Mouse (Mus musculus) gastrocnemius, adult 2 months (tissue): Measurements from ENCODE around the gene Rnf19b. TPM values are rescaled to one million over a fixed set of nuclear protein-coding genes. Genes with fewer than 3 reads are reported as not detected.

Source experiments
- DNase-seq: peaks from one replicate; pipeline ENCODE4 v3.0.0; 2022
- H3K27ac ChIP-seq: fragments of 200-600 bp; 2 replicates; pipeline ENCODE4 v1.8.1; 2022; ENCODE audit warnings: mild to moderate bottlenecking
- H3K4me3 ChIP-seq: fragments of 200-600 bp; 2 replicates; pipeline ENCODE4 v1.8.1; 2022; ENCODE audit warnings: mild to moderate bottlenecking, moderate library complexity
- CTCF ChIP-seq: fragments of 200-600 bp; IDR thresholded peaks from 2 replicates; pipeline ENCODE4 v1.8.1; 2022; ENCODE audit warnings: antibody characterized with exemption, mild to moderate bottlenecking, moderate library complexity
- intact Hi-C: fragments of 180-260 bp; cut with DNase I; formaldehyde crosslinking; loops from one replicate; pipeline ENCODE4 v1.15.1; 2025
- total RNA-seq, 2 experiments: library from RNA; stranded (reverse); gene quantifications; 2 replicates each; pipeline ENCODE4 v1.2.3; 2021

The Rnf19b gene
- total RNA-seq, 2 experiments from 2014 or later: 22.0 to 24.0 TPM

GRCm38 (mm10) chr4:129087850-129088249 is 29.8 kb downstream of the Rnf19b start:
- intact Hi-C loops: no loop called here
- Histone ChIP-seq H3K4me3 (no peak overlapping the region), H3K27ac (no peak overlapping the region)
- TF ChIP-seq CTCF: no peak
- no peak for DNase-seq

- no peak for TF ChIP-seq CTCF
- no peak overlapping the region for H3K27ac ChIP-seq
- intact Hi-C loops: no loop called here
- no peak overlapping the region for H3K4me3 ChIP-seq
- DNase-seq: no peak
These were observed 37.2 kb downstream of the Rnf19b start for GRCm38 (mm10) chr4:129095276-129095675.

GRCm38 (mm10) chr4:129097006-129097405 is 38.9 kb downstream of the Rnf19b start:
- Histone ChIP-seq H3K4me3 (no peak overlapping the region), H3K27ac (no peak overlapping the region)
- intact Hi-C loops: no loop called here
- DNase-seq: no peak
- TF ChIP-seq CTCF: no peak

GRCm38 (mm10) chr4:129102133-129102829 is 44.2 kb downstream of the Rnf19b start:
- no peak for TF ChIP-seq CTCF
- no peak for DNase-seq
- no peak overlapping the region for H3K27ac ChIP-seq
- intact Hi-C loops: no loop called here
- H3K4me3 ChIP-seq: no peak overlapping the region

GRCm38 (mm10) chr4:129105356-129105755 is 47.3 kb downstream of the Rnf19b start, which contains the start of gene Tmem54:
Gene Tmem54 (plus strand): TSS chr4:129105548.
- no peak for DNase-seq
- TF ChIP-seq CTCF: no peak
- H3K4me3 ChIP-seq: peak within 1 kb of the TSS; percentile 26; the same call in 1 of the 2 replicates
- H3K27ac ChIP-seq: no peak within 1 kb of the TSS
- intact Hi-C loops: no loop called here

- Histone ChIP-seq H3K4me3 (no peak overlapping the region), H3K27ac (no peak overlapping the region)
- intact Hi-C loops: no loop called here
- no peak for DNase-seq
- TF ChIP-seq CTCF: no peak
These were observed 48.0 kb downstream of the Rnf19b start for GRCm38 (mm10) chr4:129106073-129106472.

GRCm38 (mm10) chr4:129107348-129107899 is 49.4 kb downstream of the Rnf19b start:
- H3K27ac ChIP-seq: no peak overlapping the region
- DNase-seq: no peak
- no peak overlapping the region for H3K4me3 ChIP-seq
- no peak for TF ChIP-seq CTCF
- intact Hi-C loops: no loop called here

- Histone ChIP-seq H3K4me3 (no peak overlapping the region), H3K27ac (no peak overlapping the region)
- DNase-seq: no peak
- intact Hi-C loops: no loop called here
- no peak for TF ChIP-seq CTCF
These were observed 50.6 kb downstream of the Rnf19b start for GRCm38 (mm10) chr4:129108624-129109023.

GRCm38 (mm10) chr4:129110804-129111203 is 52.7 kb downstream of the Rnf19b start:
- Histone ChIP-seq H3K4me3 (no peak overlapping the region), H3K27ac (no peak overlapping the region)
- DNase-seq: no peak
- intact Hi-C loops: no loop called here
- TF ChIP-seq CTCF: no peak

- H3K27ac ChIP-seq: no peak overlapping the region
These were observed 53.3 kb downstream of the Rnf19b start for GRCm38 (mm10) chr4:129111350-129111749.

GRCm38 (mm10) chr4:129112231-129112630 is 54.2 kb downstream of the Rnf19b start:
- Histone ChIP-seq H3K27ac (no peak overlapping the region), H3K4me3 (no peak overlapping the region)
- DNase-seq: no peak
- TF ChIP-seq CTCF: no peak
- intact Hi-C loops: no loop called here

More at GRCm38 (mm10) chr4:129111350-129111749, 53.3 kb downstream of the Rnf19b start:
- DNase-seq: no peak
- intact Hi-C loops: no loop called here
- no peak overlapping the region for H3K4me3 ChIP-seq
- peak; percentile 12; the same call in 1 of the 2 replicates for TF ChIP-seq CTCF

- no peak overlapping the region for H3K4me3 ChIP-seq
- no peak overlapping the region for H3K27ac ChIP-seq
- peak; percentile 67 for TF ChIP-seq CTCF
- DNase-seq: peak; percentile 50
- intact Hi-C loops: no loop called here
These were observed 55.3 kb downstream of the Rnf19b start for GRCm38 (mm10) chr4:129113083-129113988.

- intact Hi-C loops: no loop called here
- TF ChIP-seq CTCF: no peak
These were observed 58.6 kb downstream of the Rnf19b start for GRCm38 (mm10) chr4:129116703-129117102.

More at GRCm38 (mm10) chr4:129116703-129117102, 58.6 kb downstream of the Rnf19b start:
- no peak overlapping the region for H3K4me3 ChIP-seq
- no peak for DNase-seq
- no peak overlapping the region for H3K27ac ChIP-seq
